Mouse (Mus musculus): Measurements from ENCODE around the gene Pacs2.

Gene Pacs2

DNA sequence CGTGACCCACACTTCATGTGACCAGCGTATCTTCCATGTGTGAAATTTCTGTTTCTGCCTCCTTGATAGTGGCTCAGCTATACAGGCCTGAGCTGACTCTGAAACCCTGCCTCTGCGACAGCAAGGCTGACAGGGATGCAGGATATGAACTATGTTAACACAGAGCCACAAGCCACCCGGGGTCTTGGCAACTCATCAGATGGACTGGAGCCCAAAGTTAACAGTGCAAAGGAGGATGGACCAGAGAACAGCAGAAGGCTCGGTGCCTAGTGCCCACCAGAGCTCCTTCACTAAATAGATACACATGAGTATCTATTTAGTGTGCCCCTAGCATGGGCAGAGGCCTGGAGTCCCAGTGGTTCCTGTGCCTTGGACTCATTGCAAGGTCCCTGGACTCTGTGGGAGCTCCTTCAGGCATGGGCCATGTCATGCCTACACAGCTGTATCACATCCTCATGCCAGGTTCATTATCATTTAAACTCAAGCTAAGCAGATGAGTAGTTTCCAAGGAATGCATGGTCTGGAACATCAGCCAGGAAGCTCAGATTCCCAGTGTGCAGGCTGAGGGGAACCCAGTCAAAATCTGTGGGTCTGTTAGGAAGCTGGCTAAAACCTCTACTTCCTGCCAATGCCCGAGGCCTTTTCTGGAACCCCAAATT lies 2.5 kb upstream of the Pacs2 start:
- DNase-seq (ENCODE audit: inconsistent age in 2 of 2, low spot score in 1 of 2): no peak

DNA sequence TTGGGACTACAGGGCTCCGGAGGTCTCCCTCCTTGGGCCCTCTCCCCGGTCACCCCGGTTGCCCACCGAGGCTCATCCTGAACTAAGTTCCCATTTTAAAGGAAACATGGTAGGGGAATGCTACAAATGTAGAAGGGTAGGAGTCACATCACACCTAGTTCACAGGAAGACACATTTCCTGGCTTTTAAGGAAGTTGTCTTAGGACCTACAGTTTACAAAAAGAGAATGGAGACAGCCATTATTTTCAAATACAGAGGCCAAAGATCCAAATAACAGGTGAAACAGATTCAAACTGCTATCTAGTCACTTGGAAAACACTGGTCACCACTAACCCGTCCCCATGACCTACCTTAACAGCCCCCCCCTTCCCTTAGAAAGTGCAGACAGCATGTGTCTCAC lies 1.9 kb upstream of the Pacs2 start:
- DNase-seq (ENCODE audit: inconsistent age in 2 of 2, low spot score in 1 of 2): no peak

DNA sequence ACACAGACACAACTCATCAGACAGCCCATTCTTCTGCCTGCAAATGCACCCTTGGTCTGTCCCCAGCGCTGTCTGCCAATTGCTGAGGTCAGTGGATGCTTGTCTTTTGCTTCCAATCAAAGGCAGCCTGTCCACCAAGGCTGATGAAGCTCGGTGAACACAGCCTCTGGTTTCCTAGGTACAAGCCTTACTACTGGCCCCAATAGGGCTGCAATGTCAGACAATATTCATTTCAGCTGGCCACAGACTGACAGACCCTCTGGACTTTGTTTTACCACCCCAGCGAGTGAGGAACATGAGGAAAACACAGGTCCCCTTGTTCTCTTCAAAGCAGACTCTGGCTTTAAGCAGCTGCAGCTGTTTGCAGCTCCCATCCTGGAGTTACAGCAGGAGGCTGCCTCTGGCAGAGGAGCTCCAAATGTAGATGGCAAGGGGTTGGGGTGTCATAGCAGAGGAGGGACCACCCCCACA lies 1.3 kb upstream of the Pacs2 start:
- no peak for DNase-seq (ENCODE audit: inconsistent age in 2 of 2, low spot score in 1 of 2)

DNA sequence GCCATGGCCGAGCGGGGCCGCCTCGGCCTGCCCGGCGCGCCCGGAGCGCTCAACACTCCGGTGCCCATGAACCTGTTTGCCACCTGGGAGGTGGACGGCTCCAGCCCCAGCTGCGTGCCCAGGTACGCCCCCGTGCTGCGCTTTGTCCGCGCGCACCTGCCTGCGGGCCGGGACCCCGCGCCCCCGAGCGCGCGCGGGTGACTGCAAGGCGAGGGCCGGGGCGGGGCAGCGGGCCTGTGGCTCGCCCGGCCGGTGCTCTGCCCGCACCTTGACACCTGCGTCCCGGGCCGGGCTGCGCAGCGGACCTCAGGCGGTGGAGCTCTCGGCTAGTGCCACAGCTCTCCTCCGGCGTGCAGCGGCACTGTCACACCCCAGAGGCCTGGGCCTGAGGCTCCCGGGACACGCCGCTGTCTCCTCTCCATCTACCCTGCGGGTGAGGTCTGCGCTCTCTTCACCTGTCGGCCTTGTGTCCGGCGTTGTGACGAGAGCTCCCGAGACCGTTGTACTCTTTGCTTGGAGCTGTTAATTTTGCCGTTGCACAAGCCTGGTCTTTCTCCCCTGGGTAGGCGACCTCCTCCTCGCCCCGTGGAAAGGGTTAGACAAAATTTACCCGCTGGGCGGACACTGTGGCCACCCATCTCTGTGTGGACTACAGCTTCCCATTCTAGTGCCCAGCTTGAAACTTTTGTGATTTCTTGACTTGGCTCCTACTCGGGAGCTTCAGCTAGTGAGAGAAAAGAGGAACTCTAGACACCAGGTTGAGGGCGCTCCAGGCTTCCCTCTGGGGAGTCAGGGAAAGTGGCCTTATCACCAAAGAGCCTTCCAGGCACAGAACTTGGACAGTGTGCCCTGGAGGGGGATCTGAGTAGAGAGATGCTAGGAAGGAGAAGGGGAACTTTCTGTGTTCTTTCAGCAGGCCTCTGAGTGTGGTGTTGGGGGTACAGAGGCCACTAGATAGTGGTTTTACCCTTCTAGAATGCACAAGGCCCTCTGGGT lies 551 bp downstream of the Pacs2 start:
- peak; percentile 68 to 84 for DNase-seq (ENCODE audit: inconsistent age in 2 of 2, low spot score in 1 of 2)

DNA sequence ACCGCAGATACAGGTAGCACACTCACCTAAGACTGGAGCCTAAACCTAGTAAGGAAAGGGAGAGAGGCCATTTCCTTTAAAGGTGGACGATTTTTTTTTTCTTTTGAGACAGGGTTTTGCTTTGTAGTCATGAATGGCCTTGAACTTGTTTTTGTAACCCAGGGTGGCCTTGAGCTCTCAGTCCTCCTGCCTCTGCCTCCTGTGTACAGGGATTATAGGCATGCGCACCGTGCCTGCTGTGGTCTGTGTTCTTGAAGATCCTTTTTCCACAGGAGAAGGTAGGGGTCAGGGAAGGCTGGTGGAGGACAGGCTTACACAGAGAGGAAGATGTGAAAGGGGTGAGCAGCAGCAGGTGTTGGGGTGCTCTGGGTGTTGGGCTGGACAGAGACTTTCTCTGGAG lies 1.6 kb downstream of the Pacs2 start:
- DNase-seq (ENCODE audit: inconsistent age in 2 of 2, low spot score in 1 of 2): peak; percentile 39 to 67

DNA sequence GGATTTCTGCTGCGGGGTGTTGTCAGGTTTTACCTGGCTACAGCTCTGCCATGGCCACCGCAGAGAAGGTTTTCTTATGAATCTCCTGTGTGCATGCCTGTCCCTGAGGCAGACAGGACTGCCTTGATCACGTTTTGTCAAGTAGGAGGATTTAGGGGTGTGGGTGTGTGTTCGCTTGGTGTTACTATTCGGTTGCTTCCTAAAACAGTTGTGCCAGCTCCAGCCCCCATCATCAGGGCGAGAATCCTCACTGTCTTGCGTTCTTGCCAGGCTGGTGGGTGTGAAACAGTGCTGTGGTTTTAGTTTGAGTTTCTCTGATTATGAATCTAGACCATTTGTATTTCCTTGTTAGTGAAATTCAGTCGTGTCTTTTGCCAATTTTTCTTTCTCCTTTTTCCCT lies 2.7 kb downstream of the Pacs2 start:
- DNase-seq (ENCODE audit: inconsistent age in 2 of 2, low spot score in 1 of 2): no peak

DNA sequence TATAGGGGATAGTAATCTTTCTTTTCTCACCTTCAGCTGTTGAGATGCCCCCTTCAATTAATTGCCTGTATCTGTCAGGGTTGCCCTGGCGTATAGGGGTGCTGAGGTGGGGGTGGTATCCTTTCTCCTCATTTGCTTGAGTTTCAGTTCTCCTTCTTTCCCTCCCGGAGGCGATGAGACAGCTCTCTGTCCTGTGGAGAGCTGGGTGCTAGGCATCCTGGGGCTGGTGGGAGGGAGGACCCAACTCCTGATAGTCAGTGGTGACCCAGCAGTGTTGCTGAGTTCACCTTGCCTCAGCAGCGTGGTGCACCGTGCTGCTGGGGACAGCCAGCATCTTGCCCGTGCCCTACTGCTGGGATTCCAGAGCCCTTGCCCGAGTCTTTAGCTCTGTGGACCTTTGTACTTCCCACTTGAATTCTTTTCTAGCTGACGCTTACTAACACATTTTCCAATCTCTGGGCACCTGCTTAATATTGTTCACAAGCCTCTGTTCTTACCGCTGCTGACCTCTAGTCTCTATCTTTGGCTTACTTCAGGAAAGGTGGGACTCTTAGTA lies 3.2 kb downstream of the Pacs2 start:
- DNase-seq (ENCODE audit: inconsistent age in 2 of 2, low spot score in 1 of 2): no peak

DNA sequence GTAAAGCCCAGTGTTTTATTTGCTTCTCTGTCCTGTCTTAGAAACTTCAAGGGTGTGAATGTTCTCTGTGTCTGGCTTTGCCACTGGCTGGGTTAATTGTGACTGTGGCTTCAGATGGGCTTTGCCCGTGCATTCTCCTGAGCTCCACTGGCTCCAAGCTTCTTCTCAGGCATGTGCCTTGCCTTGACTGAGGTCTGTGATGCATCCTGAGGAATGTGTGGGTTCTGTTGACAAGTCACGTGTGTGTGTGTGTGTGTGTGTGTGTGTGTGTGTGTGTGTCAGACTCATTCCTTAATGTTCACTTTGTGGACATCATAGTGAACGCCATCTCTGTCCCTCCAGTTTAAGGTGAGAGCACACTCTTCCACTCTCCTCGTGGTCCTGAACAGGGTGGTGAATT lies 4.5 kb downstream of the Pacs2 start:
- DNase-seq (ENCODE audit: inconsistent age in 2 of 2, low spot score in 1 of 2): no peak

DNA sequence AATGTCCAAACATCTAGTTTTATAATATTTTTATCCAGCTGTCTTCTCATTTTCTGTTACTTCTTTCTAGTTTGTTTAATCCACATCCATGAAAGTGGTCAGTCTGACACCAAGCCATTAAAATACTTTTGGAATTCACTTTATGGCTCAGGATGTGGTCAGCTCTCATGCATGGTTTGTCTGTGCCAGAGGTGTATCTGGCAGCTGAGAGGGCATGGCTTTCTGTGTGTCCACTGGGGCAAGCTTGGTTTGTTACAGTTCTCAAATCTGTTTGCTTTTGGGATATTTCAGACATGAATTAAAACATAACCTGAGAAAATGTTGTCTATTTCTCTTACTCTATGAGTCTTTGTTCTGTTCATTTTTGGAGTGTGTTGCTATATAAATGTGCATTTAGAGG lies 7.2 kb downstream of the Pacs2 start:
- no peak for DNase-seq (ENCODE audit: inconsistent age in 2 of 2, low spot score in 1 of 2)

DNA sequence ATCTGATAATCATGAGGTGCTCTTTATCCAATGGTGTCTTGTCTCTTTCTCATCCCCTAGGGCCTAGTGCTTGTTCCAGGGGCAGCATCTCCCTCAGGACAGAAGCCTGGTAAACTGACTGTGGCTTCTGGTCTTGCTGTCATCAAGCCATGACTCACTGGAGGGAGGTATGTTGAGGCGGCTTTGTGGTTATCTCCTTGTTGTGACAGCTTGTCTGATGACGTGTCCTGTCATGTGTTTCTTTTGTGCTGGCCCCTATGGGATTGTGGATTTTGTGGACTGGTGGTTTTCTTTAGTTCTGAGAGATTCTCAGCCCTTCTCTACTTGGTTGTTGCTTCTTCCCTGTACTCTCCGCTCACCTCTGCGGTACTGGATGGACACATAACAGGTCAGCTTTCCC lies 8.8 kb downstream of the Pacs2 start:
- peak; percentile 48 to 68 for DNase-seq (ENCODE audit: inconsistent age in 2 of 2, low spot score in 1 of 2)

DNA sequence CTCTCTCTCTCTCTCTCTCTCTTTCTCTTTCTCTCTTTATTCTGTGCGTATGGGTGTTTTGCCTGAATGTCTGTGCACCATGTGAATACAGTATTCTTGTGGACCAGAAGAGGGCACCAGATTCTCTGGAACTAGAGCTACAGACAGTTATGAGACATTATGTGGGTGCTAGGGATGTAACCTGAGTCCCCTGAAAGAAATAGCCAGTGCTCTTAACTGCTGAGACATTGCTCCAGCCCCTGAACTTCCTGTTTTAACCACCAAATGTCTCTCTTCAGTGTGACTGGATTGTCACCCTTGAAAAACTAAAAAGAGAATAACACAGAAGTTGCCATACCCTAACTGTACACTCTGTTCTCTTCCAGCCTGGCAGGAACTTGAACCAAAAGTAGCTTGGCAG lies 12.2 kb downstream of the Pacs2 start:
- DNase-seq (ENCODE audit: inconsistent age in 2 of 2, low spot score in 1 of 2): no peak

DNA sequence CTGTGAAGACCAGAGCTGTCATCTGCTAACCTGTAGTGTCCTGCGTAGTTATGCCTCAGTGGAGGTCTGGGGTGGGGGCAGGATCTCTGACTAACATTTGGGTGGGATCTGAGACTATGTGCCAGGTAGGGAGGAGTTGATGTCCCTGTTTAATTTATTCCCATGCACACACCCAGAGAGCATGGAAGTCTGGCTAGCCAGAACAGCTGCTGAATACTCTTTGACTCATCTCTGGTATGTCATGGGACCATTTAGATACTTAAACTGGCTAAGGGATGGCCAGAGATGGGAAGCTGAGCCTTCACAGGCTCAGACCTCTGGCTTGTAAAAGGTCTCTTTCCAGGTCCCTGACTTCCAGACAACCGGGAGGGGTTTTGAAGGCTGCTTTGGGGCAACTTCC lies 13.2 kb downstream of the Pacs2 start:
- no peak for DNase-seq (ENCODE audit: inconsistent age in 2 of 2, low spot score in 1 of 2)

DNA sequence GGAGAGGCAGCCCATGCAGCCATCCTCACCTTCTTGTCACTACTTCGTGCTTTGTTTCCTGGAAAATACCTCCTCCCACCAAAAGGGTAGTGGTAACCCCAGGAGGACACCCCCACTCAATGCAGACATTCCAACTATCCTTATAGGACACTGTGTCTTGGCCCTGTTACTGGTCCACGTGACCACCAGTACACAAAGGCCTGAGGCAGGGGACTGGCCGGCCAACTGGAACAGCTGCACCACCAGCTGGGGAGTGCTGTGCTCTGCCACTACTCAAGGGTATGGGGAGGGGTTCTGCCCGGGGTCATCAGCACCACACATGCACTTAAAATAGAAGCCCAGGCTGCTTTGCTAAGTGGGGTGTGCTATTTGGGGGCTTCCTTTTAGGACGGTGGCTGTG lies 13.8 kb downstream of the Pacs2 start:
- DNase-seq (ENCODE audit: inconsistent age in 2 of 2, low spot score in 1 of 2): no peak

DNA sequence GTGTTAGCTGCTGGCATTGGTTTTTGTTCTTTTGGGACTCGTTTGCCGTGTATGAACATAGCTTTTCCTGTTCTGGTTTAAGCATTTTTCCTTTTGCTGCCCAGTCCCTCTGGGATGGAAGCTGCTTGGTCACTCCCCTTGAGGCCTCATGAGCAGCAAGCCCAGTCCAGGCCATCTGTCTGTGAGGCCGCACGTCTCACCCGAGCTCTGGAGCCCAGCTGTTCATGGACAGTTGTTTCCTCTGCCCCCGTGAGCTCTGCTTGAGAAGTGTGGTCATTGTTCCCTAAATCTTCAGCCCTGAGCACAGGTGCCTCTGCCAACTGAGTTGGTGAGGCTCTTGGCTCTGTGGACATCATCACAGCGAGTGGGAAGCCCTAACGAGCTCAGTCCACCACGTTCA lies 14.6 kb downstream of the Pacs2 start:
- DNase-seq (ENCODE audit: inconsistent age in 2 of 2, low spot score in 1 of 2): no peak

DNA sequence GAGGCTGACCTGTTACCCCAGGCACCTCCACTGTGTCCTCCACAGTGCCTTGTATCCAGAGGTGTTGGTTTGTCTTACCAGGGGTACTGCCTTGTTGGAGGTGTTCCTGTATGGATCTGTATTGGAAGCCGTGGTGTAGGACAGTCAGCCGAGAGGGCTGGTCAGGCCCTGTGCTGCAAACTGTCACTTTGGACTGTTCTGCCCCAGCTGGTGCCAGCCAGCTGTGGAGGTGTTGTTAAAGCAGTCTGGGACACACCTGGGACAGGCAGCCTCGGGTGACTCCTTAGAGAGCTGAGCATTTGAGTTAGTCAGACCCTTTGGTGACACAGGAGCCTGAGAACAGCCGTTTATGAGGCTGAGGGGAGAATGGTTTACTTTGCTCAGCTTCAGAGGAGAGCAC lies 15.7 kb downstream of the Pacs2 start:
- no peak for DNase-seq (ENCODE audit: inconsistent age in 2 of 2, low spot score in 1 of 2)

DNA sequence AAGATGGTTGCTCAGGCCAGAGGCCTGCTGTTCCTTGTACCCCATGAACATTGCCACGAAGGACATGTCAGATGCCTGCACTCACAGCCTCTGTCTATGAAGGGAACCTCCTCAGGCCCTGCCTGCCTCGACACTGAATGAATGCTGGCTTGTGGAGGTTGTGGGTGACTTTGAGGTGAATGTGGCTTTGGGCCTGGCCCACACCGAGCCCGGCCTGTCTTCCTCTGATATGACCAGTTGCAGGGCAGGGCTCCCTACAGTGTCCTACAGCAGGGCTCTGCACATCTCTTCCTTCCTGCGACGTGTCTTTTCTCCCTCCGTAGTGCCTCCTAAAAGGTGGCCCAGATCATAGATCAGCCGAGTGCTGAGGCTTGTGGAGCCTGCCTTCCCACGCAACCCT lies 16.7 kb downstream of the Pacs2 start:
- DNase-seq (ENCODE audit: inconsistent age in 2 of 2, low spot score in 1 of 2): no peak

DNA sequence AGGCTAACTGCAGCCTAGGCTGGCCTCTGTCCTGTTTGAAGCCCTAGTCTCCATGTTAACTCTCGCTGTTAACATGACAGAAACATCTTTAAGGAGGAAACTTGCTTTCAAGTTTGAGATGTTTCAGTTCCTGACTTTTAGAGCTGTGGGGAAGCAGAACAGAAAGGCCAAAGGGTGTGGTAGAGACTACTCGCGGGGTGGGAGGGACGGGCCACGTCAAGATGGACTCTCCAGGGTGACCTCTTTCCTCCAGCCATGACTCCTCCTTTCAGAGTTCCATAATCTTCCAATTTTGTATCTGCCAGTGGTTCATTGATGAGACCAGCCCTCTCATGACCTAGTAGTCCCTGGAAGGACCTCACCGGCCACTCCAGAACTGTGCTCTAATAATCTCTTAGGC lies 17.1 kb downstream of the Pacs2 start:
- no peak for DNase-seq (ENCODE audit: inconsistent age in 2 of 2, low spot score in 1 of 2)

DNA sequence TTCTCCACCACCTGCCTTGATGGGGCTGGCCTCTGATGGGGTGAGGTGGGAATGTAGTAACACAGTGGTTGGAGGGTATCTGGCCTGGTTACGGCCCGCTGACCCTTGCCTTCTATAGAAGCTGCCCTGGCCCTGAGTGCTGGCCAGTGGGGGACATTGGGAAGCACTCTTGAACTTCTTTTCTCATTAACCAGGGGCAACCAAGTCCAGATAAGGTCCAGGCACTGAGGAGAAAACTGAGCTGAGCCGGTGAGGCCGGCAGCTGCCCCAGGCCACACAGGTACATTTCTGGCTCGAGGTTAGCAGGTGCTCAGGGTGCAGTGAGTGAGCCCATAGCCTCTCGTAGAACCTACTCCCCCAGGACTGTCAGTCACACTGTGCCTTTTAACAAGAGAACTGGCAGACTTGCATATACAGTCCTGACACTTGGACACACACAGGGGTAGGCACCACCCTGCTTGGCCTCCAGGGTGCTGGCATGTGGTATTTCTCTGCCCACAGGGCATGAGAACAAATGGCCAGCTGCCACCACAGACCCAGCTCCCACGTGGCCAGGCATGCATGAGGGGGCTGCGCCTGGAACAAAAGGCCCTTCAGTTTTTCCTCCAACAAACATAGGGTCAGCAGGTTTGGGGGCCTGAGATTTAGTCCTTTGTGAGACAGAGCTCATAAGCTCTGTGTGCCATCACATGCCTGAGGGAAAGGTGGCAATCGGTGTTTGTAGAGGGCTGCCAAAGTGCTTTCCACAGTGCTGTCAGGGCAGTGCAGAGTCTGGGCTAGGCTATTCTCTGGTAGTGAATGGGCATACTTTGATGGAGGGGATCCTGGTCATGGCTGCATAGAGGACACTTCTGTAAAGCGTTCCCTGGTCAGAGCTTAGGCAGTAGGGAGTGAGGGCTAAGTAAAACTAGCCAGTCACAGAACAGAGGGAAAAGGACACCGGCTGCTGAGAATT lies 18.3 kb downstream of the Pacs2 start:
- DNase-seq (ENCODE audit: inconsistent age in 2 of 2, low spot score in 1 of 2): peak in 1 of 2 experiments; percentile 40

DNA sequence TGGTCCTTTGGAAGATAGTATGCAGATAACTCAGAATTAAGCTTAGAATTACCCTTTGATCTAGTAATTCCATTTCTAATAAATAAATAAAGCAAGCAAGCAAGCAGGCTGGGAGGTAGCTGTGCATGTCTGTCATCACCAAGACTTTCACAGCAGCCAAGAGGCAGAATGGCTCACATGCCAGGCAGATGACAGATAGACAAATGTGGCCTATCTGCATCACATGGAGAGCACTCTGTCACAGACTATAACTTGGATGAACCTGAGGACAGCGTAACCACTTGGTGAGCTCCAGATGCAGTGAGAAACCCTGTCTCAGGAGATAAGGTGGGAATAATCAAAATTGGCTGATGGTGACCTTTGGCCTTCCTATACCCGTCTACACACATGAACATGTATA lies 20.8 kb downstream of the Pacs2 start:
- DNase-seq (ENCODE audit: inconsistent age in 2 of 2, low spot score in 1 of 2): no peak

DNA sequence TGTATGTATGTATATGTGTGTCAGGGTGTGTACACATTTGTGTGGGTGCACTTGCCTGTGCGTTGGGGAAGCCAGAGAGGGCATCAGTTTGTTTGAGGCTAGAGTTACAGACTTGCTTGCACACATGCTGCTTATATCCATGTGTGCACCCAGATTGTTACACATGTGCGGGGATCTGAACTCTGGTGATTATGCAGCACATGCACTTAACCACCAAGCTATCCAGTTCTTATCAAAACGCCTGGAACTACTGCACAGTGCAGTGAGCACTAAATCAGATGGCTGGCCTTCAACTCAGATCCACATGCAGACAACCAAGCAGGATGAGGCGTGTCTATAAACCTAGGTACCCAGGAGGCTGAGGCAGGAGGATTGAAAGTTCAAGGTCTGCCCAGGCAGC lies 22.7 kb downstream of the Pacs2 start:
- DNase-seq (ENCODE audit: inconsistent age in 2 of 2, low spot score in 1 of 2): no peak

DNA sequence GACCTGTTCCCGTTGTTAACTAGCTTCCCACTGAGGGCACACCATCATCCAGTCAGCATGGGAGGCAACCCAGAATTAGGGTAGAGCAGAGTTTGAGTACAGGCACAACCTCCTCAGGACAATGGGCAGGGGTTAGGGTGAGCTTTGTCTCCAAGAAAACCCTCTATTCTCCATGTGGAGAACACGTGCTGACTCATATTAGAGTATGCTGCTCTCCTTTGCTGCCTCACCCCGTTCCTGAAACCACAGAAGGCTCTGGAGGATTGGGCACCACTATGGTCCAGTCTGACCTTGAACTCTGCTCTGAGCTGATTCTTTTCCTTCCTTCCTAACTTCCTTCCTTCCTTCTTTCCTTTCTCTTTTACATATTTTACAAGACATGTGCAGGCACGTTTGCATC lies 24.1 kb downstream of the Pacs2 start:
- no peak for DNase-seq (ENCODE audit: inconsistent age in 2 of 2, low spot score in 1 of 2)
